Mouse (Mus musculus) retina, embryonic 14.5 days (tissue): ENCODE results near the gene Rnf39.

Source experiments
- DNase-seq: peaks from one replicate; pipeline ENCODE4 v3.0.0-alpha.2; 2015; ENCODE audit warnings: low spot score

Rnf39 gene

DNA sequence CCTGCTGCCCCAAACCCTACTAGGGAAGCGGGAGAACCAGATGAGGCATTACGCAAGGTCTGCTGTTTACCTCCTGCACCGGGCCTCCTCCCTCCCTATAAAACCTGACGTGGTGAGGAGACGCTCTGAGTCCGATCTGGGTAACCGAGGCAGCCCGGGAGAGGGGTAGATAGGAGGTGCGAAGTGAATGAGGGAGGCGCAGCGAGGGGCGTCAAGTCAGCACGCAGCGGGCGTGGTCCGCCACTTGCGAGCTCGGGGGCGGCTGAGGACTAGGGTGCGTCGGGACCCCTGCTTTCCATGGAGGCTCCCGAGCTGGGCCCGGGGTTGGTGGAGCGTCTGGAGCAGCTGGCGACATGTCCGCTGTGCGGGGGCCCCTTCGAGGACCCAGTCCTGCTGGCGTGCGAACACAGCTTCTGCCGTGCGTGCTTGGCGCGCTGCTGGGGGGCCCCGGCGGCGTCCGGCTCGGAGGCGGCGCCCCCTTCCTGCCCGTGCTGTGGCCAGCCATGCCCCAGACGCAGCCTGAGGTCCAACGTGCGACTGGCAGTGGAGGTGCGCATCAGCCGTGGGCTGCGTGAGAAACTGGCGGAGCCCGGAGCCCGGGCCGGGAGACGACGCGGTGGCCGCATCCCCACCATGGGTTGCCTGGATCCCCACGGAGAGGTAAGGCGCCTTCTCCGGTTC lies at the start of gene Rnf39:
TSS of gene Rnf39 (plus strand) at position 128 of the 681 bp plus-strand sequence.
- peak; percentile 7 for DNase-seq

DNA sequence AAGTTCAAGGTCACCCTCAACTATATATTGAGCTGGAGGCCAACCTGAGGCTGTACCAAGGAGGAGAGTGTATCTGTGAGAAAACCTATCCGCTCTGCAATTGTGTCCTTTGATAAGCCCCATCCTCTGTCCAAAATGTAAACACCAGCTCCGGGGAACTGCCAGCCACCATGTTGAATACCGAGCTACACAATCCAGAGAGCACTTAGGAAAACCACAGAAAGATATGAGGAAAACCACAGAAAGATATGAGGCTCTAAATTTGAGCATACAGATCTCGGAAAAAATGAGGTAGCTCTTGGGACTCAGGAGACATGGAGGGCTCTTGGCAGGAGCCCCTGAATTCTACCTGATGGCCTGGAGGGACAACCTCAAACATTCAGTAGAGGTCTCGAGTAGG lies 49.3 kb upstream of the Rnf39 start:
- DNase-seq: no peak

DNA sequence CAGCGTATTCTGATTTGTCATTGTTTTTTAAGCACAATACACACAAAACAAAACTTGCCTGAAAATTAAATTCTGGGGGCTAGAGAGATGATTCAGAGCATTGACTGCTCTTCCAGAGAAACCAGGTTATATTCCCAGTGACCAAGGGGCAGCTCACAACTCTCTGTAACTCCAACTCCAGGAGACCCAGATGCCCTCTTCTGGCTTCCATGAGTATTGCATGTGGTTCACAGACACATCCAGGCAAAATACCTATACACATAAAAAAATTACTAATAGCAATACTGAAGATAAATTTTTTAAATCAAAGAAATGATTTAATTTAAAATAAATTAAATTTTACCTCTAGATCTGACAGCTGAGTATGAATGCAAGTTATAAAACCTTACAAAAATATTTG lies 46.1 kb upstream of the Rnf39 start:
- peak; percentile 64 for DNase-seq

DNA sequence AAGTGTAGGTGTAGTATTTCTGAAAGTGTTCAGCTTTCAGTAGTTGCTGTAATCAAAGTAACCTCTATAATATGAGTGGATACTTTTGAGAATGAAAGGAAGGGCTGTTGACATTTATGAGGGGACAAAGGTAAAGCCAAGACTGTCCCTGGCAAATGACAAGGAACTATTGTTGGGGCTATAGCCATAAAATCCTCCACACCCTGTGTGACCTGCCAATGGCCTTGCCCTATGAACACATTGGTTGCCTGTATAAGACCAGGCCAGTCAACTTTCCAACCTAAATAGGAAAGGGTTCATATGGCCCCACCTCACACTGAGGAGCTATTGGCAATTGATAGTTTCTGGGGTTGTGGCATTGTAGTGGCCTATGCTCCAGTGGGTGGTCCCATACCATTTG lies 45.7 kb upstream of the Rnf39 start:
- no peak for DNase-seq

DNA sequence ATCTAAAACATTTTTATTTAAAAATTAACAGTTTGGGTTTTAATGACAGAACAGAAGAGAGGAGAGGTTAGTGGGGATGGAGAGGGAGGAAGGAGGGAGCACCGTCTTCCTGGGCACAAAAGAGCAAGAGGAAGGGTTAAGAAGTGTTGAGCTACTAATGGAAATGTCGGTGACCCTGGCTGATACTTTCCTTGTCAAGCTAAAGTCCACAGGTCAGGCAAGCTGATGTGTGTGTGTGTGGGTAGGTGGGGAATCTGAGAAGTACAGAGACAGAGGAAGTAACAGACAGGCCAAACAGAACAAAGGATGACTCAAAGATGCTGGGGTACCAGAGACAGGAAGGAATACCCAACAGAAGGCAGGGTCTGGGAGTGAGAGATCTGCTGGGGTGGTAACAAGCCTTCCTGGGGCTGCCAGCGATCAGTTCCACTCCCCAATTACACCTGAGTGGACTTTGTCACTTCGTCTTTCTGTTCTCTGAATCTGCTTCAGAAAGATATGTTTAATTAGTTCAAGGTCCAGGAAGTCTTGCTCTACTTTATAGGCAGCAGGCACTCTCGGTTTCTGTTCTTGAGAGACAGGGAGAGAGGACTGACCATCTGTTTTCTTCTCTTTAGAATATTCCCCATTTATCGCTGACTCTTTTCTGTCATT lies 45.0 kb upstream of the Rnf39 start, which contains the start of gene Trim31:
TSS of gene Trim31 (plus strand) at position 567 of the 654 bp plus-strand sequence.
- no peak for DNase-seq

DNA sequence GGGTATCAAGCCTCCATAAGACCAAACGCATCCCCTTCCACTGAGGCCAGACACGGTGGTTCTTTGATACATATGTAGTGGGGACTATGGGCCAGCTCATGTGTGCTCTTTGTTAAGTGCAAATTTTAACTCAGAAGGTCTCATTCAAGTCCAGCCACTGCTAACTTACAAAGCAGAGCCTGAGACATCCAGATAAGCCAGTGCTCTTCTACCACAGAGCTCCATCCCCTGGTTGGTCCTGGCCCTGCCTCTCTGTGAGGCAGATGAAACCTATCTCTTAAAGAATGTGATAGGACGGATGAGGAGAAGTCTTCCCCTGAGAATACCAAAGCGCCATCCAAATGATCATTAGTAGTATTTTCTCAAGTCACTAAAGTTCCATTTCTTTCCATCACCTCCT lies 43.3 kb upstream of the Rnf39 start:
- DNase-seq: no peak

DNA sequence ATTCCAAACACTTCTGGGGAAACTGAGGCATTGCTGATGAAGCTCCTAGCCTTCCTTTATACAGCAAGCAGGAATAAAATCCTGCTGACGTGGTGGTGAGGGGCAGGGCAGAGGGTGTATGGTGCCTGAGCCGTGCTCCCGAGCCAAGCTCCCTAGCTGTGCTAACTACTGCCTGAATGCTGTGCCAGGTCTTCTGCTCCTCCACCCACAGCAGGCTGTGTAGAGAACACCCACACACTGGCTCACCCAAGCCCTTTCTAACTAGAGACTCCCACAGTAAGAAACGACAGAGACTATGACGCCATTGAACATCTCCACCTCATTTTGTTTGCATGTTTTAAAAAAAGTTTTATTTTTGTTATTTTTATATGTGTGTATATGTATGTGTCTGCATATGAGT lies 42.7 kb upstream of the Rnf39 start:
- no peak for DNase-seq

DNA sequence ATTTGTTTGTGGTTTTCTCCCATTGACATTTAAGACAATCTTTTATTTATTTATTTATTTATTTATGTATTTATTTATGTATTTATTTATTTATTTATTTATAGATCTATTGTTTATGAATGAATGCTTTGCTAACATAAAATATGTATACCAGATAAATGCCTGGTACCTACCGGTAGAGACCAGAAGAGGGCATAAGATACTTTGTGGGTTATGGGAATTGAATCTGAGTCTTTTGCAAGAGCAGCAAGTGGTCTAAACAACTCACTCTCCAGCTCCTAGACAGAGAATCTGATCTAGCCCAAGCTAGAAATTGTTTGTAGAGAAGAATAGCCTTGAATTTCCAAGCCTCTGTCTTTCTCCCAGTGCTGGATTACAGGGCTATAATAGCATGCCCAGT lies 42.0 kb upstream of the Rnf39 start:
- no peak for DNase-seq

DNA sequence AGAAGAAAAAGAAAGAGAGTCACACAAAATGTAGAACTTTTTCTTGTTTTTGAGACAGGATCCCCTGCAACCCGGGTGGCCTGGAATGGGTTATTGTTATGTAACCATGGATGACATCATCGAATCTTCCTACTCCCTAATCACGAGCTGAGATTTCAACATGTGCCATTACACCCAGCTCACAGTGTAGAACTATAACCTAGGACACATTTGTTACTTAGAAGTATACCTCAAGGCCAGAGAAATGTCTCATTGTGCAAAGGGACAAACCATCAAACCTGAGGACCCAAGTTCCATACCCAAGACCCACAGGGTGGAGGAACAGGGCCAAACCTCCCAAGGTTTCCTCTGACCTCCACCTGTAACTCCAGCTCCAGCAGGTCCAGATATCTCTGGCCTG lies 39.1 kb upstream of the Rnf39 start:
- DNase-seq: no peak

DNA sequence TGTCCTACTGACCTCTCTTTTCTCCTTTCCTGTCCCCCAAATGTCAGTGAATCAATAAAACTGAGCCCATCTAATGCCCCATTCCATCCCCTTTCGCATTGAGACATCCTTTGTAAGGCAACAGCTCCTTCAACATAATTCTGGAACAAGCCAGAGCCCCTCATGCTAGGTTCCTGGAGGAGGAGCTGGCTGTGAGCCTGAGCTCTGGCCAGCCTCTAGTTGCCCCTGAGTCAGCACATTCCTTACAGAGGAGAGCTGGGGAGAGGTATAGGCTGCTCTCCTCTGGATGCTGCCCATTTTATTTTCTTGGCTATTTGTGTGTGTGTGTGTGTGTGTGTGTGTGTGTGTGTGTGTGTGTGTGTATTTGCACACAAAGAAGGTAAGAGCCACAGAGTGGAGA lies 34.5 kb upstream of the Rnf39 start:
- DNase-seq: no peak

DNA sequence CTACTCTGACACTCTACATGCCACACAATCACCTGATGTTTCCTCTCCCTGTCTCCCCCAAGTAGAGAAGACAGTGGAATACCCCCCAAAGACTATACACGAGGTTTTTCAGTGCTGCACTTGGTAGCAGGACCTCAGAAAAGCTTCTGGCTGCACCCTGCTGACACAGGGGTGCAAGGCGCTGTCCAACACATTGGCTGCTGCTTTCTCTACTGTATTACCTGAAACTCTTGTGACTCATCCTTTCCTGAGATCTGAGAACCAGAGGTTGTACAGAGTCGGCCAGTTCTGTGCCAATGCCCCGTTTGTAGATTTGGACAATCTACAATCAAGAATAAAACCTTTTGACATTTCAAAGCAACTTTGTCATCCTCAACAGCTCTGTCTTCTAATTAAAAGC lies 32.9 kb upstream of the Rnf39 start:
- DNase-seq: no peak

DNA sequence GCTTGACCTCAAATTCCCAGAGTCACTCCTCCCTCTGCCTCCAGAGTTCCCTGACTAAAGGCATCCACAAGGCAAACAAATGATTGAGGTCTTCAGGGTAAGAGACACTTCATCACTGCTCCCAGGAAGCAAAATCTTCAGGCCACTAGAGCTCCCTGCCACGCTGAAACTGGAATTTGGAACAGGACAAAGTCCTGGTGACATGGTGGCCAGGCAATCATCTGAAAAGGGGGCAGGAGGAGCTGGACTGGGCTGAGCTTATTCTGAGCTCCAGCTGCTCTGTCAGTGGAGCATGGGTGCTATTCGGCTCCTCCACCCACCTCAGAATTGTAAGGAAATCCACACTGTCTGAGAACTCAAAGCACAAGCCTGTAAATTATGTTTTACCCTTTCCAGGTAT lies 30.7 kb upstream of the Rnf39 start:
- DNase-seq: no peak

DNA sequence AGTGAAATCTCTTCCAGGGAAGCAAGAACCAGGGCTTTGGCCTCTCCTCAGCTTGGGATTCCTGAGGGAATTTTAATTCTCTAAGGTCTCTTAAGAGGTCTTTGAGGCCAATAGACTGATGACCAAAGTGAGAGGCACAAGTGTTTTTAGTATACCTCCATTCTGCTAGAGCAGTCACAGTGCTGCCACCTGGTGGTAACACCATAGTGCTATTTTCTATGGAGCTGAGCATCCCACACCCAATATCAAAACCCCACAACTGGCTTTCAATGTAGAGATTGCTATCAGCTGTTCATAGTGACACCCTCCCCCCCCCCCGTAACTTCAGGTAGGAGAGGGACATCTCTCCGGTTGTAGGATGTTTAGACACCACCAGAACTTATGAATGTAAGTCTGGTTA lies 28.6 kb upstream of the Rnf39 start:
- peak; percentile 88 for DNase-seq

DNA sequence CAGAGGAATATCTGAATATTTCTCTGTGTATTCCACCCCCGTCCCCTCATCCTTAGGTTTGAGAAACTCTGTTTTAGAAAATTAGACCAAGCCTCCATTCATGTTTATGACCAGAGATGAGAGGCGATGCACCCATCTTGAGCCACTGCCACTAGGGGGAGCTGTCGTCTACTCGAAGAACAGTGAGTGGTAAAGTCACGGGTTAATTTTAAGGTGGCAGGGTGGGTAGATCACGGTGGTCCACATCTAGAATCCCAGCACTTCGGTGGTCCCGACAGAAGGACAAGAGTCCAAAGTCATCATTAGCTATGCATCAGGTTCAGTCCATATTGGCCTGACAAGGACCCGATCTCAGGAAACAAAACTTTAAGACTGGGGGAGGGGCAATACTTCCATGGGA lies 27.6 kb upstream of the Rnf39 start:
- peak; percentile 76 for DNase-seq

DNA sequence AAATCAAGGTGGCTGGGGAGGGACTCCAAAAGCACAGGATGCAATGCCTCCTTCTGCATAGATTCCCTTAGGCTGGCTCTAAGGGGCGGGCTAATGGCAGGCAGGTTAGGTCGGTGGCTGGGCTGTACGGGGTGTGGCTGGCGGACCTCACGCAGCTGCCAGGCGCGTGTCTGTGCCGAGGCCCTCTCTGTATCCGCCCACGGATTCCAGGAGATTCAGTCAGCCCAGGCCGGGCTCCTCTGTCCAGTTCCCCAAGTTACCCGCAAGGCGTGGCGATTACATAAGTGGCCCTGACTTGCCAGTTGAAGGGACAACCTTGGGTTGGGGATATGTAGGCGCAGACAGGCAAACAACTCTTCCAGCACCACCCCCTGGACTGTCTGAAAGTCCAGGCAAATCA lies 22.5 kb upstream of the Rnf39 start:
- DNase-seq: no peak

DNA sequence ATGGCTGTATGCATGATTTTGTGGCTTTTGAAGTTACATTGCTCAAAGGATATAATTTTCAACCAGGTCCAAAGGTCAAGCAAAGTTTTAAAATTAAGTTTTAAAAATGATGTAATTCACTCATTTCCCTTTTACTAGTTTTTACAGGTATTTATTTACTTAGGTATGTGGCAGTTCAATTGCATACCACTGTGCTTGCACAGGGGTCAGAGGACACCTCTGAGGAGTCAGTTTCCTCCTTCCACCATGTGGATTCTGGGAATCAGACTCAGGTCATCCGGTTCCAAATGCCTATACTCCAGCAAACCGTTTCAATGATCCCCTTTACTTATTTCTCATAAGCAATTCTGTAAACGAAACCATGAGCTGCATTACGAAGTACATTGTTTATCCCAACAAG lies 20.0 kb upstream of the Rnf39 start:
- DNase-seq: no peak

DNA sequence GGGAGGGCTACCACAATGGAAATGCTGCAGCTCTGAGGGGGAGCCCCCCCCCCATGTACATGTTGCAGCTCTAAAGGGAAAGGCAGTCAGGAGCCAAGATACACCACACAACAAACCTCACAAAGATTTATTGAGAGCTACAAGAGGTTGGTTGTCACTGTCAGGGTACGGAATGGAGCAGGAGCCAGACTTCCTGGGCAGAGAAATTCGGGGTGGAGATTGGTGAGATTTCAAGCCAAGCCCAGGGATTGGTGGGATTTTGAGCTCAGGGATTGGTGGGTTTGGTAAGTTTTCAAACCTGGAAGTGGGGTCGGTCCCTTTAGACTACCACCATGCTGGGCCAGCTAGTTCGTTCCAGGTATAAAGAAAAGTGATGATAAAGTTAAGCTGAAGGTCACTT lies 19.2 kb upstream of the Rnf39 start:
- no peak for DNase-seq

DNA sequence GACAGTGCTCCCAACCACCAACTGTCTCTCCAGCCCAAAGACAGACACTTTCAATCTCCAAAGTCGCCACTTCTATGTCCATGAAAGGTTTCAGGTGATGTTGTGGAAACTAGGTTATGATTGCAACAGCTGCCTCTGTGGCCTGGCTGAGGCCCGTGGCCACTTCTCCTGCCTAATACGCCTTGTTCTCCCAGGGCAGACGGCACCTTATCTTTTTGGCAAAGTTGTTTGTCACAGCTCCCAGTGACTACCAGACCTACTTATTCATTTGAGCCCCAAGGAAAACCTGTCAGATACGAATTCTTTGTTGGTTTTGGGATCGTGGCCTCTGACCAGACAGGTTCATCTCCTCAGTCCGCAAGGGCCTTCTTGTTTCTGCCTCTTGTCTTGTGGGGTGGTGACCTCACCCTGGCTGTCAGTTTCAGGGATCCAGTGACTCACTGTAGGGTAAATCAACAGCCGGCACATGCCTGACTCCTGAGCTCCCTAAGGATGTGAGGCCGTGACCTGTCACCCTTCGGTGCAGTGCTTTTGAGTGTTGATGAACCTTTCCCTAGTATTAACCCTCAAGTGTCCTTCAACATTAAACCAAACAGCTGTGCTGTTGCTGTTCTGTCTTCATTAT lies 15.1 kb upstream of the Rnf39 start:
- no peak for DNase-seq

DNA sequence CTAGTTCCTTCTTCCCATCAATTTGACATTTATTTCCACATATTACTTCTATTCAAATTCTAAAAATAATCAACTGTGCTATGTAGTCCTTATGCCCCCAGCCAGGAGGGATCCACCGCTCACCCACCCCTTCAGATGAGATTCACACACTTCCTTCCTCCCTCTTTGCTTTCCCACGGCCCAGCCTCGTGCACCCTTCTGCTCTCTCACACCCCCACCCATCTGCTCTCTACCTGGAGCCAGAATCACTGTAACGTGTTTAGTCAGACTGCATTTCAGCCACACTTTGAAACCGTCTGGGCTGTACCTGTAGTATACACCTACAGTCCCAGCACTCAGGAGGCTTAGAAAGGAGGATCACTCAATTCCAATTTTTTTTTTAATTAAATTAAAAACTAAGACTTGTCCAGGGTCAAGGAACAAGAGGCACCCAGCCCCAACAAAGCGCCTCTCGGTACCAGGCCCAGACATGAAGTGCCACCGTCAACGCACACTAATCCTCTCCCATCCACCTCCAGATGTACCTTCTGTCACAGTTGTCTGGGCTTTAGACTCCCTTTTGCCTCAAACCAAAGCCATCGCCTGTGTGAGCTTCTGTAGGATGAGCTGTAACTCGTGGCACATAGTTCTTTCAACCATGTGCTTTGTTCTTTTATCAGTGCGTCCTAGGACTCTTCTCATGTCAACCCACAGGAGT lies 13.3 kb upstream of the Rnf39 start:
- DNase-seq: no peak

DNA sequence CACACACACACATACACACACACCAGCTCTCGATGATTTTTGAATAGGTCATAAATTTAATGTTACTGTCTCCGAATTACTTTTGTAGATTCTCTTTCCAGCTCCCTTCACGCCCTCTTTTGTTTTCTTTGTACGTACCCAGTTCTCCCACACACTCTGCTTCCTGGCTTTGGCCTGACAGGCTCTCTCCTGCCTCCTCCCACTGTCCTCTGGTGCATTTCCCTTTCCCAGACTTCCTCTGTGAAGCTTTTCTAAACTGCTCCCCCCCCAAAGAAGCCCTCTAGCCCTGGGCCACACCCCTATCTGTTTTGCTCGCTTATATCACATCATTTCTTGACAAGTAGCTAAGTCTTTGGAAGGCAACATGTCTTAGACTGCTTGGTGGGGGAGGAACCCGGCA lies 12.5 kb upstream of the Rnf39 start:
- no peak for DNase-seq

DNA sequence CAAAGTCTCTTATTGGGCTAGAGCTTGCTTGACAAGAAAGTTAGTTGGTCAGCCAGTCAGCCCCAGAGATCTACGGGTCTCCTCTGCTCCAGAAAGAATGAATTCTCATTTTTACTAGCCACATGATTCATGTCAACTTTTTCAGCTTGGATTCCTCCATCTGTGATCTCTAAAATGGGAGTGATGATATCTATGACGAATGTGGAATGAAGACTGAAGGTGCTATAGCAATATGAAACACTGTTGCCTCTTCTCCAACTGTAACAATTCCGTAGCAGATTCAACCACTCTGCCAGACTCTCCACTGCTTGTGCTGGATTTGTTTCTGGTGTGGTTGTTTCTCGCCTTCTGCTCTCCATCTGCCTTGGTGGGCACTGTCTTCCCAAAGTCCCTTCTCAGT lies 11.6 kb upstream of the Rnf39 start:
- DNase-seq: no peak

DNA sequence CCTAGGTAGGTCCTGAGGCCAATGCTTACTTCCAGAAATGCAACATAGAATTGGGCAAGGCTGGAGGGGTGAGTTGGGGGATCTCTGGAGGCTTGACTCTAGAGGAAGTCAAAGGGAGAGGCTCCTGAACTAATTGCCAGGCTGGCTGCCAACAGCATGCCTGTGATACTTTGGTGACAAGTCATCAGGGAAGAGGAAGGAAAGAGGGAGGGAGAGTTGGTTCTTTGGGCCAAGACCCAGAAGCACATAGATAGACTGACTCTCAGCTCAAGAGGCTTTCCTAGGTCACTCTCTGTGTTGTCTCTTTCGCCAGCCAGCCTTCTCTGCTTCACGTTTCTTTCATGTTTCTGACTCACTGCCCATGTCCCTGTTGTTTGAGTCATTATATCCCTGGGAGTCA lies 10.9 kb upstream of the Rnf39 start:
- DNase-seq: no peak

DNA sequence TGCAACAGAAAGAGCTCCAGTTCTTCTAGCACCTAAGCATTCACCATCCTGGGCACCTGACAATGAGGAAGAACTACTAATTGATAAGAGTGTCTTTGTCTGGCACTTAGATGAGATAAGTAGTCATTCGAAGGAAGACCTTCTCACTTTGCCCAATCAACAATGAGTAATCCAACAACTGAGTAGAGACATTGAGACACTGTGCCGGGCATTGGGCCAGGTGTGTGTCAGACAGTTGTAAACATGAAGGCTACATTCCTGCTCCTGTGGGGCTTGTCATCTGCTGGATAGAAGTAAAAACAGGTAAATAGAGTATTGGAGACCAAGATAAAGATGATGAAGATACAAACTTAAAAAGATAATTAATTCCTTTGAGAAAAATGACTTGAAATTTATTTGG lies 4.7 kb upstream of the Rnf39 start:
- DNase-seq: no peak
